Mouse (Mus musculus) spleen, adult 2 months (tissue): ENCODE results near the gene Bod1l.

Source experiments
- CTCF ChIP-seq: fragments of 200-500 bp; IDR thresholded peaks from 2 replicates; pipeline ENCODE4 v1.5.1; 2011; ENCODE audit warnings: mild to moderate bottlenecking, inconsistent platforms; ENCODE audit not compliant: insufficient read depth, insufficient read length, insufficient replicate concordance; ENCODE audit errors: extremely low read depth
- POLR2A ChIP-seq: fragments of 200-500 bp; IDR thresholded peaks from 2 replicates; pipeline ENCODE4 v1.6.1; 2011; ENCODE audit warnings: low read depth, low read length, inconsistent platforms

GRCm38 (mm10) chr5:41794434-41794833 is 49.7 kb downstream of the Bod1l start:
- TF ChIP-seq CTCF (no peak), POLR2A (no peak)
